Mouse (Mus musculus) stomach, postnatal 0 days (tissue): ENCODE measurements around the gene Sdr16c6. TPM values are rescaled to one million over a fixed set of nuclear protein-coding genes. Genes with fewer than 3 reads are reported as not detected.

Source experiments
- ATAC-seq: fragments of 200-750 bp; cut with Nextera tagmentation; 2 replicates; pipeline ENCODE4 v1.8.0; 2017; ENCODE audit not compliant: low FRiP score, low TSS enrichment
- DNase-seq: peaks from one replicate; pipeline ENCODE4 v3.0.0-alpha.2; 2016; ENCODE audit warnings: low spot score
- H3K27ac ChIP-seq: fragments of 300-500 bp; sonication (generic); replicated peaks from 2 replicates; pipeline ENCODE4 v1.5.1; 2014; ENCODE audit warnings: mild to moderate bottlenecking, control low read depth
- H3K27me3 ChIP-seq: fragments of 300-500 bp; sonication (generic); 2 replicates; pipeline ENCODE4 v1.6.1; 2014; ENCODE audit warnings: low read length; ENCODE audit not compliant: control insufficient read depth, insufficient read depth
- H3K36me3 ChIP-seq: fragments of 300-500 bp; sonication (generic); 2 replicates; pipeline ENCODE4 v1.6.1; 2014; ENCODE audit warnings: low read length, mixed read lengths; ENCODE audit not compliant: control insufficient read depth, insufficient read depth
- H3K4me1 ChIP-seq: fragments of 300-500 bp; sonication (generic); replicated peaks from 2 replicates; pipeline ENCODE4 v1.6.1; 2014; ENCODE audit warnings: antibody characterized with exemption; ENCODE audit not compliant: control insufficient read depth, insufficient read depth
- H3K4me2 ChIP-seq: fragments of 300-500 bp; sonication (generic); replicated peaks from 2 replicates; pipeline ENCODE4 v1.6.1; 2014; ENCODE audit warnings: low read depth, mild to moderate bottlenecking, control low read depth, moderate library complexity
- H3K4me3 ChIP-seq: fragments of 300-500 bp; sonication (generic); 2 replicates; pipeline ENCODE4 v1.5.1; 2014; ENCODE audit warnings: low read depth, low read length, control low read depth
- H3K9ac ChIP-seq: fragments of 300-500 bp; sonication (generic); 2 replicates; pipeline ENCODE4 v1.6.1; 2014; ENCODE audit warnings: mild to moderate bottlenecking, low read length, control low read depth, mixed read lengths
- H3K9me3 ChIP-seq: fragments of 300-500 bp; sonication (generic); 2 replicates; pipeline ENCODE4 v1.6.1; 2016; ENCODE audit warnings: low read length; ENCODE audit not compliant: control insufficient read depth
- CTCF ChIP-seq: IDR thresholded peaks from 2 replicates; pipeline ENCODE4 v1.5.1; 2016; ENCODE audit warnings: antibody characterized with exemption, low read depth, mild to moderate bottlenecking, moderate library complexity
- EP300 ChIP-seq: optimal IDR thresholded peaks from 2 replicates; pipeline ENCODE3; 2016; ENCODE audit warnings: antibody characterized with exemption
- WGBS: fragments of 180-500 bp; shearing (Covaris S2); extraction: QIAGEN DNeasy Blood & Tissue Kit; methylation state at CpG from one replicate; pipeline ENCODE4 v1.1.7; 2014; 5-methylcytosine and 5-hydroxymethylcytosine counted together
- polyA plus RNA-seq: library from polyadenylated mRNA; unstranded; fragments of >200 nt; fragmentation: Nextera tagmentation; extraction: Ambion mirVana; gene quantifications from 2 replicates; pipeline ENCODE4 v1.2.1, GENCODE M21; 2015

The Sdr16c6 gene
- polyA plus RNA-seq, result 24.0 and 25.8 TPM in 2 replicates

DNA sequence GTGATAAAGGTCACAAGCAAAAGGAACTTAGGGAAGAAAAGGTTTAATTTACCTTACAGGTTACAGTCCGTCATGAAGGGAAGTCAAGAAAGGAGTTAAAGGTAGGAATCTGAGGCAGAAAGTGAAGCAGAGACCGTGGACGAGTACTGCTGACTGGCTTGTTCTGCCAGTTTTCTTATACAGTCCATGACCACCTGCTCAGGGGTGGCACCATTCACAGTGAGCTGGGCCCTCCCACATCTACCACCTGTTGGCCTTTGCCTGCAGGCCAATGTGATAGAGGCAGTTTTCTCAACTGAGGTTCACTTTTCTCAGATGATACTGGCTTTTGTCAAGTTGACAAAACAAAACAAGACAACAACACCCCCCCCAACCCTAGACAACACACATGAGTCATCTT lies at the start of gene Sdr16c6:
Sdr16c6 (minus strand) TSS at position 151 of the 400 bp plus-strand sequence.
- no peaks in the 10 kb centered on the region for H3K4me1 ChIP-seq
- no peak within 1 kb of the TSS for H3K27ac ChIP-seq
- DNase-seq, result no peak
- ATAC-seq, result no peak
- no peaks in the 10 kb centered on the region for H3K9me3 ChIP-seq
- no peaks in the 10 kb centered on the region for H3K27me3 ChIP-seq
- 58% methylated on average over 3 of the region's 3 CpGs for WGBS
- H3K4me3 ChIP-seq, result no peak within 1 kb of the TSS
- H3K36me3 ChIP-seq, result no peaks in the 10 kb centered on the region
- H3K9ac ChIP-seq, result no peak within 1 kb of the TSS
- TF ChIP-seq CTCF, result no peak
- TF ChIP-seq EP300, result no peak
- H3K4me2 ChIP-seq, result no peak within 1 kb of the TSS

GRCm38 (mm10) chr4:4080180-4080579 lies 2.9 kb upstream of the Sdr16c6 start:
- Histone ChIP-seq H3K4me2 (no peak overlapping the region), H3K4me3 (no peak overlapping the region), H3K27me3 (no peaks in the 10 kb centered on the region), H3K9me3 (no peaks in the 10 kb centered on the region), H3K27ac (no peak overlapping the region), H3K4me1 (no peaks in the 10 kb centered on the region), H3K9ac (no peak overlapping the region), H3K36me3 (no peaks in the 10 kb centered on the region)
- ATAC-seq, result no peak
- TF ChIP-seq EP300 (no peak), CTCF (no peak)
- no peak for DNase-seq

- no peak for ATAC-seq
- 71% methylated on average over 3 of the region's 3 CpGs for WGBS
- TF ChIP-seq CTCF, result no peak
- no peak for TF ChIP-seq EP300
Measured at GRCm38 (mm10) chr4:4079132-4079531, 1.8 kb upstream of the Sdr16c6 start.

GRCm38 (mm10) chr4:4076001-4076400 lies 1.3 kb downstream of the Sdr16c6 start:
- no peak for ATAC-seq
- Histone ChIP-seq H3K4me1 (no peaks in the 10 kb centered on the region), H3K27ac (no peak overlapping the region), H3K9ac (no peak overlapping the region), H3K36me3 (no peaks in the 10 kb centered on the region), H3K4me2 (no peak overlapping the region), H3K4me3 (no peak overlapping the region), H3K27me3 (no peaks in the 10 kb centered on the region), H3K9me3 (no peaks in the 10 kb centered on the region)
- DNase-seq, result no peak
- 85% methylated on average over 2 of the region's 2 CpGs for WGBS
- no peak for TF ChIP-seq CTCF
- no peak for TF ChIP-seq EP300

More at GRCm38 (mm10) chr4:4079132-4079531, 1.8 kb upstream of the Sdr16c6 start:
- H3K4me2 ChIP-seq, result no peak overlapping the region
- H3K27me3 ChIP-seq, result no peaks in the 10 kb centered on the region
- no peaks in the 10 kb centered on the region for H3K4me1 ChIP-seq
- no peak overlapping the region for H3K27ac ChIP-seq
- DNase-seq, result no peak
- no peak overlapping the region for H3K9ac ChIP-seq
- H3K9me3 ChIP-seq, result no peaks in the 10 kb centered on the region
- H3K4me3 ChIP-seq, result no peak overlapping the region
- no peaks in the 10 kb centered on the region for H3K36me3 ChIP-seq

Other genes with a start within 250 kb of the Sdr16c6 start
- 915 and 968 TPM in 2 replicates for gene Gm11808, start 103.9 kb downstream of the Sdr16c6 start, polyA plus RNA-seq